Mouse (Mus musculus): ENCODE data around the gene Fzr1. TPM values are rescaled to one million over a fixed set of nuclear protein-coding genes. Genes with fewer than 3 reads are reported as not detected.

Gene Fzr1
- 149 and 156 TPM in 2 replicates for polyA plus RNA-seq (2015; fragmentation: Nextera tagmentation; extraction: Ambion mirVana)

DNA sequence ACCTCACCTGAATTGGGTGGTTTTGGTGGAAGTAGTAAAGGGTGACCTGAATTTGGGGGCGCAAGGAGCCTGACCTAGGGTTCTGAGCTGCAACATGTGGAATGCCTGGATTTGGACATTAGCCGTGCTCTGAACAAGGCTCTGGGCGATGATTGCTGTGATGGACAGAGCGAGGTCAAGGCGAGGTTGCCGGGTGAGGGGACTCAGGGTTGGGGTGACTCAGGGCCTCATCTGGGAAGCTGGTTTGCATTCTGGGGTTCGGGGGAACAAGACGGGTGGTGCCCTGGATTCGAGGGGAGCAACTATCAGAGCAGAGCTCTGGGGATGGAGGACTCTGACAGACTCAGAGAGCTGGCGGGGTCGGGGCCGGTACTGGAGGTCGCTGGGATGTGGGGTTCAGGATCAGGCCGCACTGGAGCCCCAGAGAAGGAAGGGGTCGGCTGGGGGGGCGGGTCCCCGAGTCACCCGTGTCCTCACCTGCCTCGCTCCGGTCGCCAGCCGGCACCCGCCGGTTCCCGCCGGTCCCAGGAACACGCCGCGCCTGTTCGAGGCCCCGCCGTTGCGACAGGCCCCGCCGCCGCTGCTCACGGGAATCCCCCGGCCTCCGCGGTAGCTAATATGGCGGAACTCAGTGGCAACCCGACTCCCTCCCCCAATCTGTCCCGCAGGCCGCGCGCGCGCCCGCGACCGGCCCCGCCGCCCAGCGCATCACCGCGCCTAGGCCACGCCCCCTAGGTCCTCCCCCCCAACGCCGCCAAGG lies at the start of gene Fzr1:
Fzr1 (minus strand) TSS at position 724 of the 760 bp plus-strand sequence.
- H3K9ac ChIP-seq (ENCODE audit: low read depth, low read length) = peak within 1 kb of the TSS; percentile 75
- H3K36me3 ChIP-seq (ENCODE audit: control insufficient read depth, insufficient read depth, low read length) = no peaks in the 10 kb centered on the region
- ATAC-seq = peak; percentile 32
- peaks cover 20% of the 10 kb centered on the region for H3K4me1 ChIP-seq (ENCODE audit: control insufficient read depth, insufficient read depth, low read depth, low read length)
- peak within 1 kb of the TSS; percentile 72 for H3K27ac ChIP-seq (ENCODE audit: low read depth, low read length)
- H3K4me2 ChIP-seq (ENCODE audit: low read length) = peak within 1 kb of the TSS; percentile 87
- under 1% methylated on average over 50 of the region's 59 CpGs for WGBS
- no peaks in the 10 kb centered on the region for H3K9me3 ChIP-seq (ENCODE audit: control insufficient read depth, low read length)
- H3K4me3 ChIP-seq (ENCODE audit: low read length) = peak within 1 kb of the TSS; percentile 57
- H3K27me3 ChIP-seq (replicated peaks; ENCODE audit: control insufficient read depth, insufficient read depth, low read length) = no peaks in the 10 kb centered on the region

DNA sequence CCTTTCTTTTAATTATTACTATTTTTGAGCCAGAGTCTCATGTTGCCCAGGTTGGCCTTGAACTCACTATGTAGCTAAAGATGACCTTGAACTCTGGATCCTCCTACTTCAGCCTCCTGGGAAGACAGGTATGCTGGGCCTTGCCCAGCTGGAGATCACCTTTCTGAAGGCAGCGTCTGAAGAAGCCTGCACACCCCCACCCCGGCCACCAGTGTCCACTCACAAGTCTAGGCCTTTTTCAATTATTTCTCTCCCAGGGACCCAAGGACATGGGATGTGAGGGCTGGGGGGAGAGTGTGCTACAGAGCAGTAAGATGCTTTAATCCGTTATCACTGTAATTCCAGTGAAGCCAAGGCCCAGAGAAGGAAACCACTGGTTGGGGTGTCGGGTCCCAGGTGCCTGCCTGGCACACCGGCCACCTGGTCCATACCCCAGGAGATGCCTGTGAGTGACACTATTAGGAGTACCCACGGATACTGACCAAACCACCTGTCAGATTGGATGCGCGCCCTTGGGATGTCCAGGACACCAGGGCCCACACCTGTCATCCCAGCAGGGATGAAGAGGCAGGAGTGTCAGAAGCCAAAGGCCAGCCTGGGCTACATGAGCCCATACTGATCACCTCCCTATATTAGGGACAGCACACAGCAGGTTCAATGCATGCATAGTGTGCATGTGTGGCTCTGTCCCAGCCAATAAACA lies 49.6 kb upstream of the Fzr1 start:
- Histone ChIP-seq H3K4me2 (ENCODE audit: low read length) (no peak overlapping the region), H3K4me1 (ENCODE audit: control insufficient read depth, insufficient read depth, low read depth, low read length) (peaks cover 47% of the 10 kb centered on the region), H3K9me3 (ENCODE audit: control insufficient read depth, low read length) (no peaks in the 10 kb centered on the region; the same call in 1 of the 2 replicates), H3K27me3 (replicated peaks; ENCODE audit: control insufficient read depth, insufficient read depth, low read length) (peaks cover 12% of the 10 kb centered on the region), H3K36me3 (ENCODE audit: control insufficient read depth, insufficient read depth, low read length) (no peaks in the 10 kb centered on the region), H3K4me3 (ENCODE audit: low read length) (no peak overlapping the region), H3K9ac (ENCODE audit: low read depth, low read length) (no peak overlapping the region), H3K27ac (ENCODE audit: low read depth, low read length) (no peak overlapping the region)
- ATAC-seq = no peak
- 78% methylated on average over 8 of the region's 8 CpGs for WGBS

DNA sequence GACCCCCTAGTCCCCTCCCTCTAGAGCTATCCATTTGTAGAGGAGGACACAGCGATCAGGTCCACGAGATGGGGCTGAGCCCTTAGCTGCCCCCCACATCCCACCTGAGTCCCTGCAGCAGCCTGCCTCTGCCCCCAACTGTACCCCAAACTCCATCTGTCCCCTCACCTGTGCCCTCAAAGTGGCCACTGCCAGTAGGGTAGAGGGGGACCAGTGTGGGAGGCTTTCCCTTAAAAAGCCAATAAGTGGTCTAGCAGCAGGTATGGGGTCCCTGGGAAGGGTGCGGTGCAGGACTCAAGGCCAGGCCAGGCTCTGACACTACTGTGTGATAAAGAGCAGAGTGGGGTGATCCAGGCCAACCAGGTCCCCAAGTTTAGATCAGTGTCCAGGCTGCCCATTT lies 49.0 kb upstream of the Fzr1 start:
- peaks cover 12% of the 10 kb centered on the region for H3K27me3 ChIP-seq (replicated peaks; ENCODE audit: control insufficient read depth, insufficient read depth, low read length)
- ATAC-seq = no peak
- H3K36me3 ChIP-seq (ENCODE audit: control insufficient read depth, insufficient read depth, low read length) = no peaks in the 10 kb centered on the region
- H3K9ac ChIP-seq (ENCODE audit: low read depth, low read length) = peak overlapping the region; percentile 56
- H3K4me3 ChIP-seq (ENCODE audit: low read length) = peak overlapping the region; percentile 41
- no peaks in the 10 kb centered on the region; the same call in 1 of the 2 replicates for H3K9me3 ChIP-seq (ENCODE audit: control insufficient read depth, low read length)
- H3K4me2 ChIP-seq (ENCODE audit: low read length) = peak overlapping the region; percentile 57
- H3K4me1 ChIP-seq (ENCODE audit: control insufficient read depth, insufficient read depth, low read depth, low read length) = peaks cover 43% of the 10 kb centered on the region
- 27% methylated on average over 3 of the region's 3 CpGs for WGBS
- H3K27ac ChIP-seq (ENCODE audit: low read depth, low read length) = no peak overlapping the region

DNA sequence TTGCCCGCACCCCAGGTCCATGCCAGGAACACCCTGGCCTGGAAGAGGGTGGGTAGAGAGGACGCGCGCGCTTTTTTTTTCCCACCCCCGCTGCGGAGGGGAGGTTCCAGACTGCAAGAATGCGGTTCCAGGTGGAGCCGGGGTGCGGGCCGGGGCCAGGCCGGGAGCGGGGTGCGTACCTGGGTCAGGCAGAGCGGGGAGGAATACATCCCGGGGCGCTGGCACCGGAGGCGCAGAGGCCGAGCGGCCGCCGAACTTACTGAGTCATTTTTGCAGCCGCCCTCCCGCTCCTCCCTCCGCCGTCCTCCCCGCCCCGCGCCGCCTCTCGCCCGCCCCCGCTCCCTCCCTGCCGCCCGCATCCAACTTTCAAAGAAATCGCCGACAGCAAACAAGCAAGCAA lies 48.6 kb upstream of the Fzr1 start:
- Histone ChIP-seq H3K4me3 (ENCODE audit: low read length) (peak overlapping the region; percentile 41), H3K9ac (ENCODE audit: low read depth, low read length) (peak overlapping the region; percentile 56), H3K27me3 (replicated peaks; ENCODE audit: control insufficient read depth, insufficient read depth, low read length) (peaks cover 12% of the 10 kb centered on the region), H3K9me3 (ENCODE audit: control insufficient read depth, low read length) (no peaks in the 10 kb centered on the region; the same call in 1 of the 2 replicates), H3K27ac (ENCODE audit: low read depth, low read length) (no peak overlapping the region), H3K36me3 (ENCODE audit: control insufficient read depth, insufficient read depth, low read length) (no peaks in the 10 kb centered on the region), H3K4me1 (ENCODE audit: control insufficient read depth, insufficient read depth, low read depth, low read length) (peaks cover 43% of the 10 kb centered on the region), H3K4me2 (ENCODE audit: low read length) (peak overlapping the region; percentile 57)
- no peak for ATAC-seq
- 2% methylated on average over 36 of the region's 38 CpGs for WGBS

DNA sequence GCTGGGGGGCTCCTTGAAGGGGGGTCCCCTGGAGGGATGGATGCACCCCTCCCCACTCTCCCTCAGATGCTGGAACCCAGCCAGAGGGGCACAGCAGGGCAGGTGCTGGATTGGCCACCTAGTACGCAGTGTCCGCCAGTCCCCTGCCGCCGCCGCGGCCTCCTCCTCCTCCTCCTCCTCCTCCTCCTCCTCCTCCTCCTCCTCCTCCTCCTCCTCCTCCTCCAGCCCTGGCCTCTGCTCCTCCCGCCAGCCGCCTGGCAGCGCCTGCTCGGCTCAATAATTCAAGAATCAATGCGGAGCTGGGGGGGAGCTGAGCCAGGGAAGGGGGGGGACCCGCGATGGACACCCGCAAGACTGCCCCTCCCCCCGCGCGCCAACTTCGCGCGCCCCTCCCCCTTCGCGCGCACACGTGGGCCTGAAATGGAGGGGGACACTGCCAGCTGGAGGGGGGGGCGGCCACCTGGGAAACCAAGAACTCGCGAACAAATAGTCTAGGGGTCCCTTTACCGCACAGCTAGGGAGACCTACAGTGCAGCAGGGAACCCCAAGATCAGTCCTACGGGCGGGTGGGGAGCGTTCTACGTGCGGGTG lies 47.9 kb upstream of the Fzr1 start:
- Histone ChIP-seq H3K27ac (ENCODE audit: low read depth, low read length) (no peak overlapping the region; the same call in 1 of the 2 replicates), H3K9me3 (ENCODE audit: control insufficient read depth, low read length) (no peaks in the 10 kb centered on the region; the same call in 1 of the 2 replicates), H3K4me2 (ENCODE audit: low read length) (peak overlapping the region; percentile 57), H3K4me3 (ENCODE audit: low read length) (peak overlapping the region; percentile 41), H3K4me1 (ENCODE audit: control insufficient read depth, insufficient read depth, low read depth, low read length) (peaks cover 40% of the 10 kb centered on the region), H3K9ac (ENCODE audit: low read depth, low read length) (peak overlapping the region; percentile 56), H3K36me3 (ENCODE audit: control insufficient read depth, insufficient read depth, low read length) (no peaks in the 10 kb centered on the region), H3K27me3 (replicated peaks; ENCODE audit: control insufficient read depth, insufficient read depth, low read length) (peaks cover 12% of the 10 kb centered on the region)
- WGBS = 3% methylated on average over 11 of the region's 33 CpGs
- no peak for ATAC-seq

DNA sequence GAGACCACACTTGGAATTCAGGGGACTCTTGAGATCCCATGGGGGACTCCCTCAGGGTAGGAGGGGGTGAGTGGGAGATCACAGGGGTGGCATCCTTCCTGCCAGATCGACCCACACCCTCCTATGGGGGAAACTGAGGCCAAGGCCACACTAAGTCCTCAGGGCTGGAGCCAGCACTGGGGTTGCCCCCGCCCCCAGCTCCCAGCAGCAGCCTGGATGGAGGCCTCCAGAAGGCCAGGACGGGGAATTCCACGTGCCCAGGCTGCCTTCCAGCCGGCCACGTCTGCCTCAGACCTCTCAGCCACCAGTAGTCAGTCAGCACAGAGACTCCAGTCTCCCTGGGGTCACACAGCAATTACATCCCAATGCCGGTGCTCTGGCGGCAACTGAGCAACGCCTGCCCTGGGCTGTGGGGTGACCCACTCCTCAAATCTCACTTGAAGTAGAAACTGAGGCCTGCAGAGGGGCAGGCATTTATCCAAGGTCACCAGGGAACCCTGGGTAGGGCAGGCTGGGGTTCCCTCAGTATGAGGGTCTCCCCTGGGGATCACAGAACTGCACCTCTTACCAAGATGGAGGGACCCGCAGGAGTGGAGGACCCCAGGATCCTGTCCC lies 47.0 kb upstream of the Fzr1 start:
- Histone ChIP-seq H3K4me3 (ENCODE audit: low read length) (no peak overlapping the region; the same call in 1 of the 2 replicates), H3K27ac (ENCODE audit: low read depth, low read length) (peak overlapping the region; percentile 34; the same call in 1 of the 2 replicates), H3K27me3 (replicated peaks; ENCODE audit: control insufficient read depth, insufficient read depth, low read length) (peaks cover 12% of the 10 kb centered on the region), H3K9me3 (ENCODE audit: control insufficient read depth, low read length) (no peaks in the 10 kb centered on the region; the same call in 1 of the 2 replicates), H3K4me1 (ENCODE audit: control insufficient read depth, insufficient read depth, low read depth, low read length) (peaks cover 37% of the 10 kb centered on the region), H3K4me2 (ENCODE audit: low read length) (peak overlapping the region; percentile 57), H3K36me3 (ENCODE audit: control insufficient read depth, insufficient read depth, low read length) (no peaks in the 10 kb centered on the region), H3K9ac (ENCODE audit: low read depth, low read length) (peak overlapping the region; percentile 31; the same call in 1 of the 2 replicates)
- 29% methylated on average over 9 of the region's 10 CpGs for WGBS
- no peak for ATAC-seq

DNA sequence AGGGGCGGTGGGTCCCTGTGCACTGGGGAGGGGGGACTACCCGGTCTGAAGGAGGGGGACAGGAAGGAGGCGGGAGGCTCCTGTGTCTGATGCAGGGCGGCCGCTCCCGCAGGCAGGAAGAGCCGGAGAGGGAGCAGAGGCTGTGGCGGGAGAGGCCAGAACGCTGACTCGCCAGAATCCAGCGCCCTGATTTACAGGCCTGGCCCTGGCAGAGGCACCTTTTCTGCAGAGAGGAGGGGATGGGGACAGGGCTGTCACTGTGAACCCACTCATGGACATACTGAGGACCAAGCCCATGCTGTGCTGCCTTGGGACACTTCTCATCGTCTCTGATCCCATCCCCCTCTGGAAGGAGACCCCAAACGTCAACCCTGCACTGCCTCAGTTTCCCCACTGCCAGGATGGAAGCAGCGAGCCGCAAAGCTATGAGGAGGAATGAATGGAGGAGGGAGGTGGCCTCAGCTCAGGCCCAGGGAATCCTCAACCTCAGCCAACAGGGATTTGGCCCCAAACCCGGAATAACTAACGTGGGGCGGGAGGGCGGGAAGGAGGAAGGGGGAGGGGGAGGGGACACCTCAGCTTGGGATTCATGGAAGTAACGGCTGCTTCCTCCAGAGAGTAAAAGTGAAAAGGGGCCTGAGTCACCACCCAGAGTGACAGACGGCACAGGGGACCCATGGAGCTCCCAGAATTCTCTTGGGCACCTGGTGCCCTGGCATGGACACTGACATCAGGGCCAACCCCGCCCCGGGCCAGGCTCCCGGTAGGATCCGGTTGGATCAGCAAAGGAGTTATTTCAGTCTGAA lies 46.1 kb upstream of the Fzr1 start:
- H3K4me2 ChIP-seq (ENCODE audit: low read length) = peak overlapping the region; percentile 57

More for the DNA sequence above, 46.1 kb upstream of the Fzr1 start:
- Histone ChIP-seq H3K4me1 (ENCODE audit: control insufficient read depth, insufficient read depth, low read depth, low read length) (peaks cover 34% of the 10 kb centered on the region), H3K27ac (ENCODE audit: low read depth, low read length) (peak overlapping the region; percentile 37), H3K4me3 (ENCODE audit: low read length) (no peak overlapping the region; the same call in 1 of the 2 replicates), H3K27me3 (replicated peaks; ENCODE audit: control insufficient read depth, insufficient read depth, low read length) (peaks cover 12% of the 10 kb centered on the region), H3K9ac (ENCODE audit: low read depth, low read length) (peak overlapping the region; percentile 44; the same call in 1 of the 2 replicates), H3K9me3 (ENCODE audit: control insufficient read depth, low read length) (no peaks in the 10 kb centered on the region; the same call in 1 of the 2 replicates), H3K36me3 (ENCODE audit: control insufficient read depth, insufficient read depth, low read length) (0 out of 2 replicates have a peak, but pooled peaks cover 4% of the 10 kb centered on the region)
- peak; percentile 9; the same call in 1 of the 2 replicates for ATAC-seq
- WGBS = 9% methylated on average over 25 of the region's 25 CpGs
